ENCODE assay signal across 8 mouse cellular contexts in the genomic region with DNA sequence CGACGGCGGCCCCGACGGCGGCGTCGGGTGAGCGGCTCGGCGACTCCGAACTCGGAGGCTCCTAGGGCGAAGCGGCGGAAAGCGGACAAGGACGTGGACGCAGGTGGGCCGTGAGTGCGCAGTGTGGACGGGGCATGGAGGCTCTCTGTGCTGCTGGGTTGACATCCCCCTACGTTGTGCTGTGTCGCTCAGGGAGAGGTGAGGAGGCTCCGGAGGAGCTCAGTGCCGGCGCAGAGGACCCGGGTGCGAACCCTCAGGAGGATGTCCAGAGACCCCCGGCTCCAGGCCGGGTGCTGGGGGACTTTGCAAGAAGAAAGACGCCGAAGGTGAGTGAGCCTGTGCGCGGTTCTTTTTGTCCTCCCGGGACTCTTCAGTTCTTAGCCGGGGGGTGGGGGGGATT. TPM values are rescaled to one million over a fixed set of nuclear protein-coding genes. Genes with fewer than 3 reads are reported as not detected.
DNase-seq lines count a peak whose midpoint lies in the region; ATAC-seq and TF ChIP-seq lines count a peak whose summit lies in the region.

No protein-coding gene starts in this region.

- H3K4me2 ChIP-seq in forebrain, postnatal 0 days (ENCODE audit: low read depth): peak overlapping the region; percentile 96
- H3K4me2 ChIP-seq in lung, postnatal 0 days (replicated peaks; ENCODE audit: low read depth, low read length): peak overlapping the region; percentile 96

- H3K9ac ChIP-seq in heart, adult 2 months (ENCODE audit: low read depth, low read length): peak overlapping the region; percentile 79
- H3K9ac ChIP-seq in forebrain, postnatal 0 days: peak overlapping the region; percentile 77
- H3K9ac ChIP-seq in lung, postnatal 0 days (replicated peaks; ENCODE audit: low read depth): peak overlapping the region; percentile 73

- TF ChIP-seq CTCF in heart, adult 2 months (IDR thresholded peaks at IDR 0.05): no peak
- TF ChIP-seq CTCF in E14TG2a.4 (conservative IDR thresholded peaks at IDR 0.05; ENCODE audit: low read length): no peak
- TF ChIP-seq CTCF in forebrain, postnatal 0 days (IDR thresholded peaks at IDR 0.05; ENCODE audit: low read depth): no peak
- TF ChIP-seq CTCF in lung, postnatal 0 days (IDR thresholded peaks at IDR 0.05): no peak

- H3K27ac ChIP-seq in heart, adult 2 months: peak overlapping the region; percentile 73
- peak overlapping the region; percentile 57; the same call in 1 of the 2 replicates for H3K27ac ChIP-seq in forebrain, postnatal 0 days (ENCODE audit: low read depth, low read length)
- H3K27ac ChIP-seq in lung, postnatal 0 days (ENCODE audit: low read length): peak overlapping the region; percentile 59; the same call in 1 of the 2 replicates

- no peak for DNase-seq in heart, adult 2 months
- no peak for DNase-seq in heart, adult 9 months (ENCODE audit: low spot score in 2 of 2)
- DNase-seq in forebrain, postnatal 0 days: no peak
- peak; percentile 16 for DNase-seq in lung, postnatal 0 days (ENCODE audit: low spot score)
- DNase-seq in spleen, postnatal 10 days (ENCODE audit: low spot score in 2 of 2): no peak
- no peak for DNase-seq in embryo, embryonic 11 days
- no peak for DNase-seq in cerebellum, adult 9-11 months

- no peaks in the 10 kb centered on the region for H3K27me3 ChIP-seq in heart, adult 2 months (ENCODE audit: control insufficient read depth, insufficient read depth, low read length)
- no peaks in the 10 kb centered on the region for H3K27me3 ChIP-seq in E14TG2a.4 (ENCODE audit: insufficient read depth, low read length)
- no peaks in the 10 kb centered on the region for H3K27me3 ChIP-seq in forebrain, postnatal 0 days (ENCODE audit: insufficient read depth, low read length)
- no peaks in the 10 kb centered on the region for H3K27me3 ChIP-seq in lung, postnatal 0 days (replicated peaks; ENCODE audit: insufficient read depth, low read length)

- no peaks in the 10 kb centered on the region for H3K36me3 ChIP-seq in heart, adult 2 months (ENCODE audit: control insufficient read depth, insufficient read depth, low read length)
- H3K36me3 ChIP-seq in E14TG2a.4 (ENCODE audit: insufficient read depth, low read length): peaks cover 81% of the 10 kb centered on the region
- H3K36me3 ChIP-seq in forebrain, postnatal 0 days (ENCODE audit: insufficient read depth): peaks cover 68% of the 10 kb centered on the region
- peaks cover 44% of the 10 kb centered on the region for H3K36me3 ChIP-seq in lung, postnatal 0 days (ENCODE audit: insufficient read depth, low read length)

- no peak for TF ChIP-seq EP300 in heart, adult 2 months (IDR thresholded peaks at IDR 0.05; ENCODE audit: insufficient read depth, low read depth, low read length)
- no peak for TF ChIP-seq EP300 in lung, postnatal 0 days (IDR thresholded peaks at IDR 0.05)

- H3K4me1 ChIP-seq in heart, adult 2 months (ENCODE audit: control insufficient read depth, insufficient read depth, low read length): peaks cover 3% of the 10 kb centered on the region; the same call in 1 of the 2 replicates
- peaks cover 27% of the 10 kb centered on the region for H3K4me1 ChIP-seq in E14TG2a.4 (replicated peaks; ENCODE audit: low read depth, low read length)
- peaks cover 5% of the 10 kb centered on the region; the same call in 1 of the 2 replicates for H3K4me1 ChIP-seq in forebrain, postnatal 0 days (ENCODE audit: insufficient read depth)
- 0 out of 2 replicates have a peak, but pooled peaks cover 8% of the 10 kb centered on the region for H3K4me1 ChIP-seq in lung, postnatal 0 days (ENCODE audit: insufficient read depth, low read depth, low read length)

- no peaks in the 10 kb centered on the region for H3K9me3 ChIP-seq in E14TG2a.4 (ENCODE audit: low read length)
- H3K9me3 ChIP-seq in forebrain, postnatal 0 days (ENCODE audit: low read length): no peaks in the 10 kb centered on the region
- H3K9me3 ChIP-seq in lung, postnatal 0 days (ENCODE audit: low read length): no peaks in the 10 kb centered on the region

- 1% methylated on average over 37 of the region's 37 CpGs for WGBS in heart, adult 2 months
- WGBS in forebrain, postnatal 0 days: 2% methylated on average over 36 of the region's 37 CpGs
- 2% methylated on average over 37 of the region's 37 CpGs for WGBS in lung, postnatal 0 days

- H3K79me2 ChIP-seq in heart, adult 2 months (replicated peaks; ENCODE audit: control insufficient read depth, insufficient read depth, low read length): no peaks in the 10 kb centered on the region

- no peak for TF ChIP-seq POLR2A in heart, adult 2 months (IDR thresholded peaks at IDR 0.05; ENCODE audit: insufficient read depth, low read depth, low read length)

- peak overlapping the region; percentile 95 for H3K4me3 ChIP-seq in heart, adult 2 months
- peak overlapping the region; percentile 99 for H3K4me3 ChIP-seq in E14TG2a.4 (replicated peaks; ENCODE audit: low read length)
- peak overlapping the region; percentile 92 for H3K4me3 ChIP-seq in forebrain, postnatal 0 days (ENCODE audit: low read depth, low read length)
- H3K4me3 ChIP-seq in lung, postnatal 0 days (ENCODE audit: low read depth, low read length): peak overlapping the region; percentile 97

- intact Hi-C loops in heart, adult 2 months (cut with DNase I): no loop called here

- peak; percentile 63 for ATAC-seq in forebrain, postnatal 0 days
- ATAC-seq in lung, postnatal 0 days: peak; percentile 43

RNA-seq across cellular contexts. Expression of a gene that starts 0.4 kb away (rescaled TPM):
- total RNA-seq in heart, adult 2 months (2021): 1 to 10 TPM; 8.9 to 9.1 TPM
- polyA plus RNA-seq in heart, adult 2 months (2012; rRNA removed): 8.8 and 10.8 TPM in 2 replicates
- total RNA-seq in forebrain, postnatal 0 days (2014; rRNA removed): 9.8 and 13.5 TPM in 2 replicates
- polyA plus RNA-seq in forebrain, postnatal 0 days (2015; fragmentation: Nextera tagmentation; extraction: Ambion mirVana): 9.3 and 12.8 TPM in 2 replicates
- polyA plus RNA-seq in lung, postnatal 0 days (2015; fragmentation: Nextera tagmentation; extraction: Ambion mirVana): 7.3 and 7.4 TPM in 2 replicates

RNA-seq across cellular contexts. Expression of a gene that starts 0.5 kb away (rescaled TPM):
- 10 to 100 TPM; 12.5 to 14.5 TPM for total RNA-seq in heart, adult 2 months (2021)
- polyA plus RNA-seq in heart, adult 2 months (2012; rRNA removed): 22.1 and 25.3 TPM in 2 replicates
- total RNA-seq in forebrain, postnatal 0 days (2014; rRNA removed): 27.0 and 36.9 TPM in 2 replicates
- 40.4 and 47.2 TPM in 2 replicates for polyA plus RNA-seq in forebrain, postnatal 0 days (2015; fragmentation: Nextera tagmentation; extraction: Ambion mirVana)
- 16.2 and 18.9 TPM in 2 replicates for polyA plus RNA-seq in lung, postnatal 0 days (2015; fragmentation: Nextera tagmentation; extraction: Ambion mirVana)
